Mouse (Mus musculus): ENCODE measurements around the gene Cox10. TPM values are rescaled to one million over a fixed set of nuclear protein-coding genes. Genes with fewer than 3 reads are reported as not detected.

Cox10 gene
- total and polyA plus RNA-seq, 3 experiments, result 23.4 to 60.3 (median 35.2) TPM

GRCm38 (mm10) chr11:63969205-63969910, 109.9 kb downstream of the Cox10 start:
- Histone ChIP-seq H3K27ac (ENCODE audit: insufficient read depth, low read depth) (no peak overlapping the region), H3K27me3 (replicated peaks) (no peaks in the 10 kb centered on the region), H3K79me2 (replicated peaks; ENCODE audit: control insufficient read depth, extremely low read depth, insufficient read depth, poor library complexity, severe bottlenecking) (no peaks in the 10 kb centered on the region), H3K4me3 (replicated peaks in 1 of 3; ENCODE audit: low read depth in 2 of 3, low read length in 2 of 3, poor library complexity in 1 of 3) (no peak overlapping the region), H3K9ac (ENCODE audit: insufficient read depth, low read depth) (no peak overlapping the region), H3K4me1 (ENCODE audit: control insufficient read depth in 1 of 2, insufficient read depth in 2 of 2) (peaks cover 0 to 32% of the 10 kb centered on the region in 2 experiments; a peak in 3 of 4 replicates), H3K9me3 (replicated peaks; ENCODE audit: low read length) (no peaks in the 10 kb centered on the region), H3K36me3 (replicated peaks in 1 of 2; ENCODE audit: control insufficient read depth in 1 of 2, insufficient read depth in 1 of 2, low read length in 1 of 2) (peaks cover 13 to 88% of the 10 kb centered on the region in 2 experiments), H3K4me2 (ENCODE audit: insufficient read depth, low read depth, poor library complexity, severe bottlenecking) (no peak overlapping the region)
- in situ Hi-C loops (cut with MboI; ENCODE audit: low pct_ligation_motif_present, low pct_unique_long_range_greater_than_20kb, low sequenced_read_pairs), result no loop called here
- TF ChIP-seq MXI1 (IDR thresholded peaks at IDR 0.05; ENCODE audit: low read depth, low read length), result no peak
- TF ChIP-seq USF1 (IDR thresholded peaks at IDR 0.05; ENCODE audit: low read depth, low read length), result no peak
- no peak for TF ChIP-seq MAX (IDR thresholded peaks at IDR 0.05; ENCODE audit: low read length)
- no peak for TF ChIP-seq UBTF (IDR thresholded peaks at IDR 0.05; ENCODE audit: low read depth, low read length)
- TF ChIP-seq ZMIZ1 (IDR thresholded peaks at IDR 0.05; ENCODE audit: low read depth, low read length), result no peak
- TF ChIP-seq ZC3H11A (IDR thresholded peaks at IDR 0.05; ENCODE audit: low read depth, low read length), result no peak
- TF ChIP-seq ZKSCAN1 (IDR thresholded peaks at IDR 0.05; ENCODE audit: borderline replicate concordance, low read depth, low read length), result no peak
- TF ChIP-seq BHLHE40 (IDR thresholded peaks at IDR 0.05; ENCODE audit: low read depth, low read length), result no peak
- no peak for TF ChIP-seq POLR2A (IDR thresholded peaks at IDR 0.05; ENCODE audit: low read depth, low read length)
- TF ChIP-seq SMC3 (IDR thresholded peaks at IDR 0.05; ENCODE audit: low read depth, low read length), result no peak
- no peak for TF ChIP-seq ZNF384 (IDR thresholded peaks at IDR 0.05; ENCODE audit: low read depth, low read length)
- no peak for TF ChIP-seq SIN3A (IDR thresholded peaks at IDR 0.05; ENCODE audit: low read length)
- TF ChIP-seq ETS1 (conservative IDR thresholded peaks at IDR 0.05; ENCODE audit: low read depth, low read length), result no peak
- TF ChIP-seq EP300 (IDR thresholded peaks at IDR 0.05; ENCODE audit: low read length), result no peak
- no peak for TF ChIP-seq POLR2AphosphoS2 (IDR thresholded peaks at IDR 0.05; ENCODE audit: low read depth, low read length)
- dilution Hi-C loops (cut with MboI; ENCODE audit: extremely low pct_ligation_motif_present, extremely low pct_unique_long_range_greater_than_20kb, low sequenced_read_pairs), result no loop called here
- no peak for DNase-seq (ENCODE audit: extremely low read depth)

- no peak overlapping the region for H3K4me2 ChIP-seq (ENCODE audit: insufficient read depth, low read depth, poor library complexity, severe bottlenecking)
- DNase-seq (ENCODE audit: extremely low read depth), result no peak
- H3K79me2 ChIP-seq (replicated peaks; ENCODE audit: control insufficient read depth, extremely low read depth, insufficient read depth, poor library complexity, severe bottlenecking), result no peaks in the 10 kb centered on the region
- dilution Hi-C loops (cut with MboI; ENCODE audit: extremely low pct_ligation_motif_present, extremely low pct_unique_long_range_greater_than_20kb, low sequenced_read_pairs) (no loop called here), in situ Hi-C loops (cut with MboI; ENCODE audit: low pct_ligation_motif_present, low pct_unique_long_range_greater_than_20kb, low sequenced_read_pairs) (no loop called here)
- peaks cover 0 to 32% of the 10 kb centered on the region in 2 experiments; a peak in 3 of 4 replicates for H3K4me1 ChIP-seq (ENCODE audit: control insufficient read depth in 1 of 2, insufficient read depth in 2 of 2)
- H3K27me3 ChIP-seq (replicated peaks), result no peaks in the 10 kb centered on the region
- H3K9ac ChIP-seq (ENCODE audit: insufficient read depth, low read depth), result no peak overlapping the region
- no peaks in the 10 kb centered on the region for H3K9me3 ChIP-seq (replicated peaks; ENCODE audit: low read length)
- TF ChIP-seq MAX (IDR thresholded peaks at IDR 0.05; ENCODE audit: low read length), result no peak
- H3K36me3 ChIP-seq (replicated peaks in 1 of 2; ENCODE audit: control insufficient read depth in 1 of 2, insufficient read depth in 1 of 2, low read length in 1 of 2), result peaks cover 15 to 89% of the 10 kb centered on the region in 2 experiments
- H3K27ac ChIP-seq (ENCODE audit: insufficient read depth, low read depth), result no peak overlapping the region
- H3K4me3 ChIP-seq (replicated peaks in 1 of 3; ENCODE audit: low read depth in 2 of 3, low read length in 2 of 3, poor library complexity in 1 of 3), result no peak overlapping the region
Observed at GRCm38 (mm10) chr11:63968388-63969035, 110.8 kb downstream of the Cox10 start.

All from CH12.LX (cell line).